Mouse (Mus musculus) erythroblast, embryonic 14.5 days (primary cell): ENCODE data around the gene Wdr73.

Experiments
- GATA1 ChIP-seq: IDR thresholded peaks from 2 replicates; pipeline ENCODE4 v1.6.1; 2012; ENCODE audit warnings: low read length, inconsistent platforms, mixed read lengths
- TAL1 ChIP-seq: IDR thresholded peaks from 3 replicates; pipeline ENCODE4 v1.6.1; 2012; ENCODE audit warnings: low read length, inconsistent platforms, mixed read lengths

DNA sequence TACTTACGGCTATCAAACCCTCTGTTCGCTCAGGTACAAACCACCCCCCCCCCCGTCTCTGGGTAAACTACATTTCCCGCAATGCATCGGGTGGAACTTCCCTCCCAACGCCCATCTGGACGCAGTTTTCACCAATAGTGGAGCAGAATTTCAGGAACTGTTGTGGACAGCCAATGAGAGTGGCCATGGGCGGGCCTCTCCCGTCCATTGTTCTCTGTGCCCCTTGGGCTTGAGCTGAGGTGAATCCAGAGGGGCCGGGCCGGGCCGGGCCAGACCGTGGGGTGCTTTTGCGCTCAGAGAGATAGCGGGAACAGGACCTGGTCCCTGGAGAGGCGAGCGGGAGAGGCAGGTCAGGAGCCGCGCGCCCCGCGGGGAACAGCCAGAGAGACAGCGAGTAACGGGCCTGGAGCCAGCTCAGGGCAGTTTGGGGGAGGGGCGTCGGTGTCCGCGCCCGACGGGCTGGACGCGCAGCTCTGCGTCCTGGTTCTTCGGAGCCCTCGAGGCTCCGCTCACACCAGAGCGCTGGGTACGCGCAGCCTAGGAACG lies 40.3 kb downstream of the Wdr73 start, which contains the start of gene Zscan2:
- TF ChIP-seq TAL1 (no peak), GATA1 (no peak)
